Mouse (Mus musculus) kidney, adult 8-10 months (tissue): ENCODE data around the gene N4bp1.

Experiments
- DNase-seq, 2 experiments: peaks; one replicate each; pipeline ENCODE4 v3.0.0; 2022

The N4bp1 gene

GRCm38 (mm10) chr8:86884489-86885463 is at the start of gene N4bp1:
N4bp1 (minus strand) TSS chr8:86885258.
- DNase-seq: peak; percentile 93

GRCm38 (mm10) chr8:86934841-86935240 is 49.8 kb upstream of the N4bp1 start:
- no peak for DNase-seq

- no peak for DNase-seq
Observed at GRCm38 (mm10) chr8:86934393-86934792, 49.3 kb upstream of the N4bp1 start.

- DNase-seq: peak; percentile 8 to 39
Observed at GRCm38 (mm10) chr8:86933898-86934297, 48.8 kb upstream of the N4bp1 start.

GRCm38 (mm10) chr8:86926237-86926636 is 41.2 kb upstream of the N4bp1 start:
- DNase-seq: no peak

GRCm38 (mm10) chr8:86923219-86923835 is 38.3 kb upstream of the N4bp1 start:
- no peak for DNase-seq

- no peak for DNase-seq
Observed at GRCm38 (mm10) chr8:86922673-86923072, 37.6 kb upstream of the N4bp1 start.

GRCm38 (mm10) chr8:86922141-86922540 is 37.1 kb upstream of the N4bp1 start:
- DNase-seq: no peak

- DNase-seq: no peak
Observed at GRCm38 (mm10) chr8:86920996-86921395, 35.9 kb upstream of the N4bp1 start.

- no peak for DNase-seq
Observed at GRCm38 (mm10) chr8:86920455-86920854, 35.4 kb upstream of the N4bp1 start.

GRCm38 (mm10) chr8:86920024-86920423 is 35.0 kb upstream of the N4bp1 start:
- no peak for DNase-seq

- no peak for DNase-seq
Observed at GRCm38 (mm10) chr8:86919262-86919661, 34.2 kb upstream of the N4bp1 start.

GRCm38 (mm10) chr8:86918093-86918492 is 33.0 kb upstream of the N4bp1 start:
- no peak for DNase-seq

- no peak for DNase-seq
Observed at GRCm38 (mm10) chr8:86917689-86918088, 32.6 kb upstream of the N4bp1 start.

GRCm38 (mm10) chr8:86916369-86916768 is 31.3 kb upstream of the N4bp1 start:
- DNase-seq: no peak

- DNase-seq: peak in 1 of 2 experiments; percentile 23
Observed at GRCm38 (mm10) chr8:86911136-86911535, 26.1 kb upstream of the N4bp1 start.

- no peak for DNase-seq
Observed at GRCm38 (mm10) chr8:86910250-86910649, 25.2 kb upstream of the N4bp1 start.

GRCm38 (mm10) chr8:86908536-86908935 is 23.5 kb upstream of the N4bp1 start:
- DNase-seq: peak; percentile 49 to 82

GRCm38 (mm10) chr8:86904911-86905310 is 19.9 kb upstream of the N4bp1 start:
- DNase-seq: no peak

GRCm38 (mm10) chr8:86903104-86903503 is 18.0 kb upstream of the N4bp1 start:
- DNase-seq: peak; percentile 53 to 89

GRCm38 (mm10) chr8:86902656-86903055 is 17.6 kb upstream of the N4bp1 start:
- no peak for DNase-seq

- DNase-seq: peak; percentile 67 to 74
Observed at GRCm38 (mm10) chr8:86901972-86902371, 16.9 kb upstream of the N4bp1 start.

GRCm38 (mm10) chr8:86897726-86898419 is 12.8 kb upstream of the N4bp1 start:
- DNase-seq: no peak
